Mouse (Mus musculus) hindbrain, embryonic 12.5 days (tissue): ENCODE measurements around the gene Gli3. TPM values are rescaled to one million over a fixed set of nuclear protein-coding genes. Genes with fewer than 3 reads are reported as not detected.

ENCODE experiments used
- ATAC-seq: fragments of 200-750 bp; cut with Nextera tagmentation; 2 replicates; pipeline ENCODE4 v1.8.0; 2017; ENCODE audit warnings: moderate TSS enrichment; ENCODE audit not compliant: low FRiP score
- H3K27ac ChIP-seq: fragments of 300-500 bp; sonication (generic); 2 replicates; pipeline ENCODE4 v1.5.1; 2016; ENCODE audit warnings: mild to moderate bottlenecking
- H3K27me3 ChIP-seq: fragments of 300-500 bp; sonication (generic); 2 replicates; pipeline ENCODE4 v1.6.1; 2016; ENCODE audit warnings: mild to moderate bottlenecking
- H3K36me3 ChIP-seq: fragments of 300-500 bp; sonication (generic); 2 replicates; pipeline ENCODE4 v1.6.1; 2016; ENCODE audit warnings: mild to moderate bottlenecking
- H3K4me1 ChIP-seq: fragments of 300-500 bp; sonication (generic); 2 replicates; pipeline ENCODE4 v1.6.1; 2016
- H3K4me2 ChIP-seq: fragments of 300-500 bp; sonication (generic); replicated peaks from 2 replicates; pipeline ENCODE4 v1.6.1; 2016; ENCODE audit warnings: mild to moderate bottlenecking
- H3K4me3 ChIP-seq: fragments of 300-500 bp; sonication (generic); 2 replicates; pipeline ENCODE4 v1.5.1; 2016; ENCODE audit warnings: mild to moderate bottlenecking
- H3K9ac ChIP-seq: fragments of 300-500 bp; sonication (generic); 2 replicates; pipeline ENCODE4 v1.6.1; 2016; ENCODE audit warnings: mild to moderate bottlenecking, moderate library complexity
- H3K9me3 ChIP-seq: fragments of 300-500 bp; sonication (generic); replicated peaks from 2 replicates; pipeline ENCODE4 v1.6.1; 2016; ENCODE audit warnings: mild to moderate bottlenecking
- WGBS: fragments of 180-500 bp; shearing (Covaris S2); methylation state at CpG from one replicate; pipeline ENCODE4 v1.1.7; 2016; 5-methylcytosine and 5-hydroxymethylcytosine counted together
- polyA plus RNA-seq: library from polyadenylated mRNA; unstranded; fragments of >200 nt; fragmentation: Nextera tagmentation; extraction: Ambion mirVana; gene quantifications from 2 replicates; pipeline ENCODE4 v1.2.1, GENCODE M21; 2016

Gene Gli3
- polyA plus RNA-seq, 1 experiment from 2014 or later, result 25.8 TPM

- Histone ChIP-seq H3K4me1 (peaks cover 59% of the 10 kb centered on the region), H3K9ac (no peak overlapping the region), H3K36me3 (no peaks in the 10 kb centered on the region), H3K4me3 (no peak overlapping the region), H3K9me3 (no peaks in the 10 kb centered on the region), H3K4me2 (0 out of 2 replicates have a peak overlapping the region, but pooled peaks have one; percentile 13), H3K27ac (peak overlapping the region; percentile 52), H3K27me3 (no peaks in the 10 kb centered on the region)
- 33% methylated on average over 12 of the region's 12 CpGs for WGBS
- ATAC-seq, result no peak
Observed at GRCm38 (mm10) chr13:15543169-15543887, 80.3 kb downstream of the Gli3 start.

GRCm38 (mm10) chr13:15543888-15544640 is 81.0 kb downstream of the Gli3 start:
- no peaks in the 10 kb centered on the region for H3K36me3 ChIP-seq
- H3K4me1 ChIP-seq, result peaks cover 59% of the 10 kb centered on the region
- H3K9me3 ChIP-seq, result no peaks in the 10 kb centered on the region
- peak; percentile 81 for ATAC-seq
- peak overlapping the region; percentile 52; the same call in 1 of the 2 replicates for H3K27ac ChIP-seq
- H3K4me2 ChIP-seq, result 0 out of 2 replicates have a peak overlapping the region, but pooled peaks have one; percentile 13
- 14% methylated on average over 7 of the region's 7 CpGs for WGBS
- no peak overlapping the region for H3K9ac ChIP-seq
- no peaks in the 10 kb centered on the region for H3K27me3 ChIP-seq
- H3K4me3 ChIP-seq, result no peak overlapping the region

GRCm38 (mm10) chr13:15545346-15545896 is 82.4 kb downstream of the Gli3 start:
- H3K4me2 ChIP-seq, result no peak overlapping the region

DNA sequence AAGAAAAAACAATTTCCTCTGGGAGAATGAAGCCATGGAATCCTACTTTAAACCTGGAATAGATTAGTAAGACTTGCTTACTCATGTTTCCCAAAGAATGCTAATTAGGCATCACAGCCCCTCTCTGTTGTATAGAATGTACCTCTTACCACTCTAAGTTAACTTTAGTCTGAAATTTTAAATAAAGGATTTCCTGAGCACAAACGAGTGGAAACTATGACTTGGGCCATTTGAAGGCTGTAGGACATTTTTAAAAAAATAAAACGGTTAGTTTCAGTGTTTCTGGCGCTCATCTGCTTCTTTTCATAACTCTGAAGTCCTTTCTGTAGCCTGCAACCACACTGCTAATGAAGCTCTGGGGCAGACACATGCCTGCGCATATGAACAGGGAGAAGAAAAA is 83.2 kb downstream of the Gli3 start:
- no peaks in the 10 kb centered on the region for H3K27me3 ChIP-seq
- no peak overlapping the region for H3K4me2 ChIP-seq
- H3K4me3 ChIP-seq, result no peak overlapping the region
- ATAC-seq, result no peak
- peaks cover 62% of the 10 kb centered on the region for H3K4me1 ChIP-seq
- 69% methylated on average over 4 of the region's 4 CpGs for WGBS
- H3K9ac ChIP-seq, result no peak overlapping the region
- H3K9me3 ChIP-seq, result no peaks in the 10 kb centered on the region
- H3K27ac ChIP-seq, result no peak overlapping the region
- H3K36me3 ChIP-seq, result no peaks in the 10 kb centered on the region

More at GRCm38 (mm10) chr13:15545346-15545896, 82.4 kb downstream of the Gli3 start:
- Histone ChIP-seq H3K4me3 (no peak overlapping the region), H3K27ac (0 out of 2 replicates have a peak overlapping the region, but pooled peaks have one; percentile 2), H3K4me1 (peaks cover 66% of the 10 kb centered on the region), H3K36me3 (no peaks in the 10 kb centered on the region), H3K9ac (no peak overlapping the region), H3K27me3 (no peaks in the 10 kb centered on the region), H3K9me3 (no peaks in the 10 kb centered on the region)
- ATAC-seq, result no peak
- WGBS, result 54% methylated on average over 4 of the region's 4 CpGs

GRCm38 (mm10) chr13:15549466-15549865 is 86.4 kb downstream of the Gli3 start:
- Histone ChIP-seq H3K4me3 (no peak overlapping the region), H3K4me1 (peaks cover 33% of the 10 kb centered on the region), H3K9ac (no peak overlapping the region), H3K27me3 (no peaks in the 10 kb centered on the region), H3K27ac (no peak overlapping the region), H3K36me3 (no peaks in the 10 kb centered on the region), H3K4me2 (no peak overlapping the region), H3K9me3 (no peaks in the 10 kb centered on the region)
- 58% methylated on average over 6 of the region's 6 CpGs for WGBS
- no peak for ATAC-seq

DNA sequence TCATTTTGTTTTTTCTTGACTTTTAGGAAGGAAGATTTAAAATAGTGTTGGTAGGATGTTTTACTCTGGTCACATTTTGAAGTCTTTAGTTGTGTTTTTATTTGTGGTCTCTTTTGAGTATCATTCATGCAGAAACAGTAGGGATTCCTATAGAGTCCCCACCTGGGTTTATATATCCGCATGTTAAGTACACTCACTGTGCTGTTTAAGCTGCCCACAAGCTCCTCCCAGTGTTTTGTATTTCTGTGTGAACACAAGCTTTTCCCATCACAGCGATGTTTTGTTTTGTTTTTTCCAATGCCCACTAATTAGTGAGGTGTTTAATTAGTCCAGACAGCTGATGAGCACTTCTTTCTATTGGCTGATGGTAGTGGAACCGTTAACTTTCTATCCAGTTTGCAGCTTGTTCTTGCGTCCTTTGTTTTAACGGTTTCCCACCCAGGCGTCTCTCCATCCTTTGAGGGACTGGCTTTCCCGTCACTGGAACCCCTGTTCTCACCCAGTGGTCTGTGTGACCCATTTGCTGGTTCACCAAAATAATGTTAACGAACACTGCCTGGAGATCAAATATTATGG is 87.1 kb downstream of the Gli3 start:
- no peaks in the 10 kb centered on the region for H3K27me3 ChIP-seq
- H3K9me3 ChIP-seq, result no peaks in the 10 kb centered on the region
- H3K4me1 ChIP-seq, result peaks cover 26% of the 10 kb centered on the region
- H3K9ac ChIP-seq, result no peak overlapping the region
- WGBS, result 61% methylated on average over 8 of the region's 8 CpGs
- H3K27ac ChIP-seq, result no peak overlapping the region
- no peak for ATAC-seq
- no peak overlapping the region for H3K4me3 ChIP-seq
- no peak overlapping the region for H3K4me2 ChIP-seq
- H3K36me3 ChIP-seq, result no peaks in the 10 kb centered on the region

- ATAC-seq, result no peak
- H3K27ac ChIP-seq, result no peak overlapping the region
- WGBS, result 58% methylated on average over 6 of the region's 6 CpGs
- no peak overlapping the region for H3K9ac ChIP-seq
- no peaks in the 10 kb centered on the region for H3K36me3 ChIP-seq
- no peaks in the 10 kb centered on the region for H3K27me3 ChIP-seq
- no peaks in the 10 kb centered on the region for H3K9me3 ChIP-seq
- peaks cover 20% of the 10 kb centered on the region for H3K4me1 ChIP-seq
- no peak overlapping the region for H3K4me2 ChIP-seq
- no peak overlapping the region for H3K4me3 ChIP-seq
Observed at GRCm38 (mm10) chr13:15550731-15551130, 87.7 kb downstream of the Gli3 start.

- WGBS, result 73% methylated on average over 3 of the region's 3 CpGs
- peaks cover 21% of the 10 kb centered on the region for H3K4me1 ChIP-seq
- no peak for ATAC-seq
Observed at GRCm38 (mm10) chr13:15552009-15552408, 89.0 kb downstream of the Gli3 start.

DNA sequence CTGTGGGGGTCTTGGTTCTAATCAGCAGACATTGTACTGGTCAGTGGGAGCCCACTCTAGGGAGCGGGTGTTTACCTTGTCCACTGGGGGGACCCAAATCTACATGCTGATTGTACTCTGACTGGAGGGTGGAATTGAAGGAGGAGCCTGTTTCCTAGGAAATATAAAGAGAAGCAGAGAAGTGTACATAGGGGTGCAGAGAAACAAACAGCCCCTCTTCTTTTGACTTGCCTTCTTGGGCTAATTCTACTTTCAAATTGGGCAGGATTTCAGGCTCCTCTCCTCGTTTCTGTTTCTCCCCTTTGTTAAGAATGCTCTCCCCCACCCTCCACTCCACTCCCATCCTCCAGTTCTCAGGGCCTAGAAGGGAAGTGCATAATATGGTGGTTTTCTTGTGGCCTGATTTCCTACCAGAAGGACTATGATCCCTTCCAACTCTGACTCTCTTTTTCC is 93.6 kb downstream of the Gli3 start:
- Histone ChIP-seq H3K9me3 (no peaks in the 10 kb centered on the region), H3K4me1 (peaks cover 13% of the 10 kb centered on the region), H3K9ac (no peak overlapping the region), H3K36me3 (no peaks in the 10 kb centered on the region), H3K27ac (no peak overlapping the region), H3K4me3 (no peak overlapping the region), H3K27me3 (no peaks in the 10 kb centered on the region), H3K4me2 (no peak overlapping the region)
- WGBS, result 15% methylated on average over 2 of the region's 2 CpGs
- ATAC-seq, result peak; percentile 84

More at GRCm38 (mm10) chr13:15552009-15552408, 89.0 kb downstream of the Gli3 start:
- H3K9ac ChIP-seq, result no peak overlapping the region
- no peak overlapping the region for H3K4me2 ChIP-seq
- no peaks in the 10 kb centered on the region for H3K9me3 ChIP-seq
- H3K27ac ChIP-seq, result no peak overlapping the region
- H3K36me3 ChIP-seq, result no peaks in the 10 kb centered on the region
- no peak overlapping the region for H3K4me3 ChIP-seq
- no peaks in the 10 kb centered on the region for H3K27me3 ChIP-seq

- Histone ChIP-seq H3K4me2 (no peak overlapping the region), H3K4me1 (peaks cover 7% of the 10 kb centered on the region), H3K9ac (no peak overlapping the region), H3K36me3 (no peaks in the 10 kb centered on the region), H3K27ac (no peak overlapping the region), H3K9me3 (no peaks in the 10 kb centered on the region), H3K4me3 (no peak overlapping the region), H3K27me3 (no peaks in the 10 kb centered on the region)
- no peak for ATAC-seq
- 89% methylated on average over 3 of the region's 3 CpGs for WGBS
Observed at GRCm38 (mm10) chr13:15561441-15561840, 98.4 kb downstream of the Gli3 start.

DNA sequence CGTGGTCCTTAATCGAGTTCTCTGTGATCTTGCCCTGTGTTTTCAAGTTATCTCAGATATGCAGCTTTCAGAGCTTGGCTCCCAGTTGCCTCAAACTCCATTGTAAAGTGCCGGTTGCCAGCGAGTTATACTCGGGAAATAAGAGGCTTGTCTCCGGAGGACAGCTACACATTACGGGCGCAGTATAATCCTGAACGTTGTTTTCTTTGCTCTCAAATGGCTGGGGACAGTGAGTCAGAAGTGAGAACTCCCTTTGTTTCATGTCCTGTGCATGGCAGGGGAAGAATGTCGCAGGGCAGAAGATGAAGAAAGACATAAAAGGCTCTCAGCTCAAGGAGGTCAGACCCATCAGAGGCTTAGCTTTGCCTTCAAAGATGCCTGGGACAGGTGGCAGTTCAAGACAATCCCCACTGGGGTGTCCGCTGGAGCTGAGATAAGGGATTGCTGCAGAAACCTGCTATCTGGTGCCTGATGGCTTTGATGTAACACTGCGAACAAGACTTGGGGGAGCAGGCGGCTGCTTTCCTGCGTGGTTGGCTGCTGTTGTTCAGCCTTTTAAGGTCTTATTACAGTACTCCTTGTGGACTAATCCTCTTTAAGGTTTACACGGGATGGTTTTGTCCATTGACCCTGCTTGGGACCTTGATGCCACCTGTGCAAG is 108.0 kb downstream of the Gli3 start:
- ATAC-seq, result no peak; the same call in 1 of the 2 replicates
- no peak overlapping the region for H3K9ac ChIP-seq

More for the DNA sequence above, 108.0 kb downstream of the Gli3 start:
- H3K27me3 ChIP-seq, result no peaks in the 10 kb centered on the region
- H3K9me3 ChIP-seq, result no peaks in the 10 kb centered on the region
- H3K27ac ChIP-seq, result no peak overlapping the region
- 50% methylated on average over 15 of the region's 15 CpGs for WGBS
- H3K4me1 ChIP-seq, result peaks cover 10% of the 10 kb centered on the region
- H3K4me3 ChIP-seq, result no peak overlapping the region
- no peak overlapping the region for H3K4me2 ChIP-seq
- H3K36me3 ChIP-seq, result no peaks in the 10 kb centered on the region
